ENCODE assay signal across 33 mouse cellular contexts in the genomic region with DNA sequence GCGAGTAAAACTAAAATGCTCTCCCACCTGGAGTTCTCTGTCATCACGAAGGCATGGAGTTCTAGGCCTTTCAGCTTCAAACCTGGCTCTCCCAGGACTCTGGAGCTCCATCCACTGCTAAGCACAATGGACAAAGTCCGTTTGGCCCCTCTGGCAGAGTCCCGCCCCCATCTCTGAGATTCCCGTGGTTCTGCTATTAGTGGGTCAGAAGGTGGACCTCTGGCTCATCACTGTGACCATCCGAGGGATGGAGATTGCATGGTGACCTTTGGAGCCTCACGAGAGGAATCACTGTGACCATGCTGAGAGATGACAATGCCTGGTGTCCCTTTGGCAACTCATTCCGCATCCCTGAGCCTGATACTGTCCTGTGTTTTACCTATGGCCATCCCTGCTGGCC. TPM values are rescaled to one million over a fixed set of nuclear protein-coding genes. Genes with fewer than 3 reads are reported as not detected.
DNase-seq lines count a peak whose midpoint lies in the region; ATAC-seq and TF ChIP-seq lines count a peak whose summit lies in the region.
"Had no signal": no experiment of that assay in that cellular context is flagged by ENCODE, and none has a peak within 500 bp of the region (broad histone marks: within the 10 kb centered on the region; RNA-seq: fewer than 3 reads in every experiment).

No protein-coding gene starts in this region.

- no peak overlapping the region for H3K4me3 ChIP-seq in kidney, embryonic 16.5 days (ENCODE audit: low read length)
- no peak overlapping the region for H3K4me3 ChIP-seq in liver, embryonic 11.5 days (ENCODE audit: low read depth, low read length)
- H3K4me3 ChIP-seq in liver, embryonic 13.5 days (replicated peaks) = no peak overlapping the region
- H3K4me3 ChIP-seq in stomach, postnatal 0 days (ENCODE audit: low read depth, low read length) = no peak overlapping the region
- H3K4me3 ChIP-seq: embryonic facial prominence, embryonic 10.5 days; embryonic facial prominence, embryonic 15.5 days; forebrain, embryonic 12.5 days; hindbrain, embryonic 12.5 days; midbrain, embryonic 13.5 days had no signal

- 77% methylated on average over 8 of the region's 8 CpGs for WGBS in kidney, embryonic 16.5 days
- 70% methylated on average over 8 of the region's 8 CpGs for WGBS in liver, embryonic 11.5 days
- WGBS in liver, embryonic 13.5 days (ENCODE audit: insufficient replicate concordance) = 62% methylated on average over 8 of the region's 8 CpGs
- WGBS in stomach, postnatal 0 days = 72% methylated on average over 8 of the region's 8 CpGs

- no peaks in the 10 kb centered on the region for H3K9me3 ChIP-seq in kidney, embryonic 16.5 days (ENCODE audit: low read length)
- no peaks in the 10 kb centered on the region for H3K9me3 ChIP-seq in liver, embryonic 11.5 days (ENCODE audit: control insufficient read depth, low read length)
- no peaks in the 10 kb centered on the region for H3K9me3 ChIP-seq in liver, embryonic 13.5 days (replicated peaks)
- no peaks in the 10 kb centered on the region for H3K9me3 ChIP-seq in stomach, postnatal 0 days (ENCODE audit: control insufficient read depth, low read length)
- H3K9me3 ChIP-seq: embryonic facial prominence, embryonic 10.5 days; embryonic facial prominence, embryonic 15.5 days; forebrain, embryonic 12.5 days; hindbrain, embryonic 12.5 days; midbrain, embryonic 13.5 days had no signal

- ATAC-seq in kidney, embryonic 16.5 days (ENCODE audit: low FRiP score, low TSS enrichment) = no peak
- ATAC-seq in liver, embryonic 11.5 days (replicated peaks; ENCODE audit: low FRiP score) = 0 out of 2 replicates have a peak, but pooled peaks have one; percentile 2
- ATAC-seq in liver, embryonic 13.5 days (ENCODE audit: low read depth) = no peak
- ATAC-seq in stomach, postnatal 0 days (ENCODE audit: low FRiP score, low TSS enrichment) = 0 out of 2 replicates have a peak, but pooled peaks have one; percentile 13
- no peak for ATAC-seq in megakaryocyte, adult 5-6 weeks (ENCODE audit: poor library complexity, severe bottlenecking)
- ATAC-seq: forebrain, postnatal 0 days; hindbrain, postnatal 0 days; intestine, embryonic 16.5 days; lung, postnatal 0 days; midbrain, embryonic 13.5 days; Patski had no signal

- H3K9ac ChIP-seq in kidney, embryonic 16.5 days (replicated peaks; ENCODE audit: low read length) = no peak overlapping the region
- no peak overlapping the region for H3K9ac ChIP-seq in liver, embryonic 11.5 days (ENCODE audit: low read depth, low read length)
- H3K9ac ChIP-seq in liver, embryonic 13.5 days = no peak overlapping the region
- H3K9ac ChIP-seq in stomach, postnatal 0 days (ENCODE audit: low read length) = no peak overlapping the region
- H3K9ac ChIP-seq: embryonic facial prominence, embryonic 15.5 days; forebrain, embryonic 12.5 days; forebrain, postnatal 0 days; hindbrain, embryonic 12.5 days; midbrain, embryonic 13.5 days had no signal

- H3K4me2 ChIP-seq in kidney, embryonic 16.5 days (replicated peaks; ENCODE audit: low read depth, low read length) = no peak overlapping the region
- H3K4me2 ChIP-seq in liver, embryonic 11.5 days = no peak overlapping the region
- H3K4me2 ChIP-seq in liver, embryonic 13.5 days = no peak overlapping the region
- H3K4me2 ChIP-seq in stomach, postnatal 0 days (replicated peaks; ENCODE audit: low read depth) = no peak overlapping the region
- H3K4me2 ChIP-seq: embryonic facial prominence, embryonic 15.5 days; forebrain, embryonic 12.5 days; hindbrain, embryonic 12.5 days; midbrain, embryonic 13.5 days had no signal

- TF ChIP-seq EP300 in stomach, postnatal 0 days (optimal IDR thresholded peaks at IDR 0.05) = no peak

- no peaks in the 10 kb centered on the region for H3K36me3 ChIP-seq in kidney, embryonic 16.5 days (ENCODE audit: insufficient read depth, low read length)
- no peaks in the 10 kb centered on the region for H3K36me3 ChIP-seq in liver, embryonic 11.5 days (ENCODE audit: control insufficient read depth, insufficient read depth, low read length)
- H3K36me3 ChIP-seq in liver, embryonic 13.5 days = no peaks in the 10 kb centered on the region
- H3K36me3 ChIP-seq in stomach, postnatal 0 days (ENCODE audit: control insufficient read depth, insufficient read depth, low read length) = no peaks in the 10 kb centered on the region
- H3K36me3 ChIP-seq: embryonic facial prominence, embryonic 15.5 days; forebrain, embryonic 12.5 days; hindbrain, embryonic 12.5 days; midbrain, embryonic 13.5 days had no signal

- DNase-seq in kidney, adult 11 months = peak; percentile 77
- DNase-seq in liver, embryonic 11.5 days (ENCODE audit: low spot score) = no peak
- DNase-seq in liver = no peak
- no peak for DNase-seq in liver, embryonic 13.5 days
- no peak for DNase-seq in stomach, postnatal 0 days (ENCODE audit: low spot score)
- DNase-seq in ovary, postnatal 14 days (ENCODE audit: low spot score) = no peak
- DNase-seq: adrenal gland, postnatal 14 days; cerebellum, adult 11-12 months; cerebellum, postnatal 10 days; forebrain, postnatal 0 days; gastrocnemius, postnatal 10 days; heart, postnatal 14 days; lung, adult 18-20 months; lung, postnatal 4 days; right cerebral cortex, postnatal 25 days; spleen, adult 18-20 months; thymus, postnatal 4 days had no signal

- peaks cover 7% of the 10 kb centered on the region; the same call in 1 of the 2 replicates for H3K4me1 ChIP-seq in kidney, embryonic 16.5 days (ENCODE audit: insufficient read depth, low read length)
- peaks cover 30% of the 10 kb centered on the region for H3K4me1 ChIP-seq in liver, embryonic 11.5 days (replicated peaks; ENCODE audit: control insufficient read depth, insufficient read depth, low read length)
- H3K4me1 ChIP-seq in liver, embryonic 13.5 days (replicated peaks) = peaks cover 37% of the 10 kb centered on the region
- H3K4me1 ChIP-seq in stomach, postnatal 0 days (replicated peaks; ENCODE audit: control insufficient read depth, insufficient read depth) = no peaks in the 10 kb centered on the region

- no peak overlapping the region for H3K27ac ChIP-seq in kidney, embryonic 16.5 days (ENCODE audit: low read length)
- peak overlapping the region; percentile 39; the same call in 1 of the 2 replicates for H3K27ac ChIP-seq in liver, embryonic 11.5 days (ENCODE audit: low read depth, low read length)
- H3K27ac ChIP-seq in liver, embryonic 13.5 days = peak overlapping the region; percentile 47; the same call in 1 of the 2 replicates
- no peak overlapping the region for H3K27ac ChIP-seq in stomach, postnatal 0 days (replicated peaks)
- H3K27ac ChIP-seq: embryonic facial prominence, embryonic 10.5 days; embryonic facial prominence, embryonic 15.5 days; forebrain, embryonic 12.5 days; hindbrain, embryonic 12.5 days; hindbrain, postnatal 0 days; midbrain, embryonic 13.5 days had no signal

- no peak for TF ChIP-seq CTCF in stomach, postnatal 0 days (IDR thresholded peaks at IDR 0.05; ENCODE audit: low read depth)

- no peaks in the 10 kb centered on the region for H3K27me3 ChIP-seq in kidney, embryonic 16.5 days (ENCODE audit: insufficient read depth, low read length)
- no peaks in the 10 kb centered on the region for H3K27me3 ChIP-seq in liver, embryonic 11.5 days (replicated peaks; ENCODE audit: control insufficient read depth, insufficient read depth, low read length)
- no peaks in the 10 kb centered on the region for H3K27me3 ChIP-seq in liver, embryonic 13.5 days
- no peaks in the 10 kb centered on the region for H3K27me3 ChIP-seq in stomach, postnatal 0 days (ENCODE audit: control insufficient read depth, insufficient read depth, low read length)
- H3K27me3 ChIP-seq: embryonic facial prominence, embryonic 15.5 days; forebrain, embryonic 12.5 days; hindbrain, embryonic 12.5 days; midbrain, embryonic 13.5 days; Patski had no signal

RNA-seq across cellular contexts. Expression of a gene that starts 7.5 kb away (rescaled TPM):
- polyA plus RNA-seq in kidney, embryonic 16.5 days (2015; fragmentation: Nextera tagmentation; extraction: Ambion mirVana) = 6.8 and 8.4 TPM in 2 replicates
- 4.2 and 6.8 TPM in 2 replicates for polyA plus RNA-seq in liver, embryonic 11.5 days (2014; fragmentation: Nextera tagmentation; extraction: Ambion mirVana)
- 1.4 and 1.6 TPM in 2 replicates for polyA plus RNA-seq in liver, embryonic 13.5 days (2015; fragmentation: Nextera tagmentation; extraction: Ambion mirVana)
- 4.5 and 4.7 TPM in 2 replicates for polyA plus RNA-seq in stomach, postnatal 0 days (2015; fragmentation: Nextera tagmentation; extraction: Ambion mirVana)
- total RNA-seq in megakaryocyte, adult 5-6 weeks (2015) = 14.1 and 14.5 TPM in 2 replicates
- 9.1 and 14.5 TPM in 2 replicates for total RNA-seq in megakaryocyte, adult 5-6 weeks (2017)
- total RNA-seq: MEL had no signal

RNA-seq across cellular contexts. Expression of a gene that starts 16.0 kb away (rescaled TPM):
- 10.9 and 12.9 TPM in 2 replicates for polyA plus RNA-seq in kidney, embryonic 16.5 days (2015; fragmentation: Nextera tagmentation; extraction: Ambion mirVana)
- 6.5 and 7.8 TPM in 2 replicates for polyA plus RNA-seq in liver, embryonic 11.5 days (2014; fragmentation: Nextera tagmentation; extraction: Ambion mirVana)
- polyA plus RNA-seq in liver, embryonic 13.5 days (2015; fragmentation: Nextera tagmentation; extraction: Ambion mirVana) = 2.1 and 2.5 TPM in 2 replicates
- 1.9 and 2.0 TPM in 2 replicates for polyA plus RNA-seq in stomach, postnatal 0 days (2015; fragmentation: Nextera tagmentation; extraction: Ambion mirVana)
- 7.6 and 7.7 TPM in 2 replicates for total RNA-seq in megakaryocyte, adult 5-6 weeks (2015)
- total RNA-seq in megakaryocyte, adult 5-6 weeks (2017) = 2.0 and 2.9 TPM in 2 replicates
- total RNA-seq: megakaryocyte-erythroid progenitor cell, adult 5-6 weeks; MEL had no signal

RNA-seq across cellular contexts. Expression of a gene that starts 20.5 kb away (rescaled TPM):
- polyA plus RNA-seq in kidney, embryonic 16.5 days (2015; fragmentation: Nextera tagmentation; extraction: Ambion mirVana) = not detected in 2 replicates
- not detected in 2 replicates for polyA plus RNA-seq in liver, embryonic 11.5 days (2014; fragmentation: Nextera tagmentation; extraction: Ambion mirVana)
- polyA plus RNA-seq in liver, embryonic 13.5 days (2015; fragmentation: Nextera tagmentation; extraction: Ambion mirVana) = not detected in 2 replicates
- polyA plus RNA-seq in stomach, postnatal 0 days (2015; fragmentation: Nextera tagmentation; extraction: Ambion mirVana) = not detected in 2 replicates
- total RNA-seq in megakaryocyte, adult 5-6 weeks (2015) = not detected in 2 replicates
- total RNA-seq in megakaryocyte, adult 5-6 weeks (2017) = not detected in 2 replicates
- total RNA-seq: gastrocnemius, postnatal 10 days; heart, postnatal 14 days; megakaryocyte-erythroid progenitor cell, adult 5-6 weeks; MEL; monocyte, adult 5-6 weeks had no signal
- polyA plus RNA-seq: embryonic facial prominence, embryonic 10.5 days; heart, embryonic 14.5 days; intestine, embryonic 16.5 days; limb, embryonic 11.5 days; Patski had no signal

Comparison
In these comparisons a context has a peak if more than half of its experiments do, and no peak if none do; other contexts are left out.
1. ATAC-seq: peak in liver, embryonic 11.5 days (single experiment) and stomach, postnatal 0 days (single experiment); none in kidney, embryonic 16.5 days (single experiment), liver, embryonic 13.5 days (single experiment) and megakaryocyte, adult 5-6 weeks (single experiment).
2. H3K27ac ChIP-seq: peak in liver, embryonic 11.5 days (single experiment) and liver, embryonic 13.5 days (single experiment); none in kidney, embryonic 16.5 days (single experiment) and stomach, postnatal 0 days (single experiment).